Mouse (Mus musculus) stomach, embryonic 14.5 days (tissue): ENCODE measurements at regions not wholly inside any gene's neighbourhood (a gene's known extent, or its start where the extent isn't known, plus 50 kb on each side); places are given as distances from the start of the nearest gene placed in this dataset.
A peak's percentile ranks its signal among the peaks of the same experiment; 100 is the strongest.

Experiments
- ATAC-seq: fragments of 200-750 bp; cut with Nextera tagmentation; 2 replicates; pipeline ENCODE4 v1.8.0; 2017; ENCODE audit warnings: low read depth, moderate TSS enrichment; ENCODE audit not compliant: insufficient number of reproducible peaks, insufficient read depth, low FRiP score
- H3K27ac ChIP-seq: fragments of 300-500 bp; sonication (generic); 2 replicates; pipeline ENCODE4 v1.5.1; 2014; ENCODE audit warnings: mild to moderate bottlenecking, low read length, moderate library complexity, mixed read lengths
- H3K27me3 ChIP-seq: fragments of 300-500 bp; sonication (generic); 2 replicates; pipeline ENCODE4 v1.6.1; 2014; ENCODE audit warnings: low read length, control low read depth, mixed read lengths; ENCODE audit not compliant: control insufficient read depth, insufficient read depth
- H3K36me3 ChIP-seq: fragments of 300-500 bp; sonication (generic); 2 replicates; pipeline ENCODE4 v1.6.1; 2014; ENCODE audit warnings: mild to moderate bottlenecking, control low read depth, low read length, moderate library complexity, mixed read lengths; ENCODE audit not compliant: control insufficient read depth, insufficient read depth
- H3K4me1 ChIP-seq: fragments of 300-500 bp; sonication (generic); 2 replicates; pipeline ENCODE4 v1.6.1; 2014; ENCODE audit warnings: low read length, control low read depth, mixed read lengths; ENCODE audit not compliant: control insufficient read depth, insufficient read depth
- H3K4me2 ChIP-seq: fragments of 300-500 bp; sonication (generic); replicated peaks from 2 replicates; pipeline ENCODE4 v1.6.1; 2014; ENCODE audit warnings: low read depth, low read length, control low read depth
- H3K4me3 ChIP-seq: fragments of 300-500 bp; sonication (generic); 2 replicates; pipeline ENCODE4 v1.5.1; 2014; ENCODE audit warnings: low read depth, low read length, control low read depth
- H3K9ac ChIP-seq: fragments of 300-500 bp; sonication (generic); replicated peaks from 2 replicates; pipeline ENCODE4 v1.6.1; 2014; ENCODE audit warnings: low read depth, mild to moderate bottlenecking, control low read depth, low read length, moderate library complexity, mixed read lengths
- H3K9me3 ChIP-seq: fragments of 300-500 bp; sonication (generic); 2 replicates; pipeline ENCODE4 v1.6.1; 2016; ENCODE audit warnings: low read depth, low read length, control low read depth; ENCODE audit not compliant: control insufficient read depth
- WGBS: fragments of 180-500 bp; shearing (Covaris S2); extraction: QIAGEN DNeasy Blood & Tissue Kit; methylation state at CpG from one replicate; pipeline ENCODE4 v1.1.7; 2014; 5-methylcytosine and 5-hydroxymethylcytosine counted together

DNA sequence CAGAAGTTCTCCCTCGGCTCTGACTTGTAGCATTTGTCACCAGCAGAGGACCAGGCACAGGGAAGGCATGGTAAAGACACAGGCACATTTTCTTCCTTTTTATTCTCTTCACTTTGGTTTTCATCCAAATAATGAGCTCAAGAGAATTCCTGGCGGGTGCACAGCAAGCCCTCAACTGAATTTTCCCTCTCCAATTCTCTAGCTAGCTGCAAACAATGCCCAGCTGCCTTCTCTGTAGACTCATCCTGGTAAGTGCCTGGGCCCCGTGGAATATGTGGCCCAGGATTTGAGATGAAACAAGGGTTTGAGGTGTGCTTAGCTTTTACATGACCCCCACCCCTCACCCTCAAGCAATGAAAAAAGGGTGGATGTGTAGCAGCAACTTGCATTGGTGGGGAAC lies 90.4 kb downstream of the Otol1 start:
- Histone ChIP-seq H3K9ac (no peak overlapping the region), H3K27ac (no peak overlapping the region), H3K27me3 (0 out of 2 replicates have a peak, but pooled peaks cover 3% of the 10 kb centered on the region), H3K4me3 (no peak overlapping the region), H3K9me3 (no peaks in the 10 kb centered on the region), H3K4me1 (no peaks in the 10 kb centered on the region), H3K36me3 (no peaks in the 10 kb centered on the region), H3K4me2 (no peak overlapping the region)
- no peak for ATAC-seq
- 53% methylated on average over 3 of the region's 3 CpGs for WGBS

GRCm38 (mm10) chr3:70102091-70102490 lies 94.7 kb downstream of the Otol1 start:
- 54% methylated on average over 7 of the region's 7 CpGs for WGBS
- no peaks in the 10 kb centered on the region for H3K36me3 ChIP-seq
- no peak overlapping the region for H3K9ac ChIP-seq
- no peaks in the 10 kb centered on the region for H3K9me3 ChIP-seq
- no peak overlapping the region for H3K27ac ChIP-seq
- no peak for ATAC-seq
- H3K4me1 ChIP-seq: no peaks in the 10 kb centered on the region
- 0 out of 2 replicates have a peak, but pooled peaks cover 3% of the 10 kb centered on the region for H3K27me3 ChIP-seq
- no peak overlapping the region for H3K4me3 ChIP-seq
- no peak overlapping the region for H3K4me2 ChIP-seq

DNA sequence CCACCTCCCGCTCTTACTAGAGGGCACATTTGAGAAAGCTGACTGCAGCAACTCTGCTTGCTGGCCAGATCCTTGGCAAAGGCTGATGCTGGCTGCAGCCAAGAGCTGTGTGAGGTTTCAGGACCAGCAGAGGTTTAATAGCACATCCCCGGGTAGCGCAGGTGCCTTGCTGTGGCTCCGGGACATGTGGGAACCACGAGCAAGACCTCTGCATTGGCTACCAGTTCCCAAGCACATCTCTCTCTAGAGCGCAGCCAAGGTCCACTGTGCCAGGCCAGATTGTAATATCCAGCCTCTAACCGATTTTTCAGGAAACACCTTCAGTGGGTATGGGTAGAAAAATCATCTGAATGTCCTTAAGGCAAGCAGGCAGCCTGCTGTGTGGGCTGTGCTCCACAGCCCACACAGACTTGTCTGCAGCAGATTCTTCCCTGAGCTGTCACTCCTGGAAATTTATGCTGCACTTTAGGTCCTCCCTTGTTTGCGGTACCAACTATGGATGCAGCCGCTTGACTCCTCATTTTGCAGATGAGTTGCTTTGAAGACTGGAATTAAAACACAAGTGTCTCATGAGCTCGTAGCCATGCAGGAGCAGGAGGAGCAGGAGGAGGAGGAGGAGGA lies 95.3 kb downstream of the Otol1 start:
- 0 out of 2 replicates have a peak, but pooled peaks cover 3% of the 10 kb centered on the region for H3K27me3 ChIP-seq
- ATAC-seq: no peak
- H3K4me3 ChIP-seq: no peak overlapping the region
- no peaks in the 10 kb centered on the region for H3K9me3 ChIP-seq
- 68% methylated on average over 10 of the region's 10 CpGs for WGBS
- H3K27ac ChIP-seq: no peak overlapping the region
- no peak overlapping the region for H3K4me2 ChIP-seq
- H3K36me3 ChIP-seq: no peaks in the 10 kb centered on the region
- no peak overlapping the region for H3K9ac ChIP-seq
- no peaks in the 10 kb centered on the region for H3K4me1 ChIP-seq

DNA sequence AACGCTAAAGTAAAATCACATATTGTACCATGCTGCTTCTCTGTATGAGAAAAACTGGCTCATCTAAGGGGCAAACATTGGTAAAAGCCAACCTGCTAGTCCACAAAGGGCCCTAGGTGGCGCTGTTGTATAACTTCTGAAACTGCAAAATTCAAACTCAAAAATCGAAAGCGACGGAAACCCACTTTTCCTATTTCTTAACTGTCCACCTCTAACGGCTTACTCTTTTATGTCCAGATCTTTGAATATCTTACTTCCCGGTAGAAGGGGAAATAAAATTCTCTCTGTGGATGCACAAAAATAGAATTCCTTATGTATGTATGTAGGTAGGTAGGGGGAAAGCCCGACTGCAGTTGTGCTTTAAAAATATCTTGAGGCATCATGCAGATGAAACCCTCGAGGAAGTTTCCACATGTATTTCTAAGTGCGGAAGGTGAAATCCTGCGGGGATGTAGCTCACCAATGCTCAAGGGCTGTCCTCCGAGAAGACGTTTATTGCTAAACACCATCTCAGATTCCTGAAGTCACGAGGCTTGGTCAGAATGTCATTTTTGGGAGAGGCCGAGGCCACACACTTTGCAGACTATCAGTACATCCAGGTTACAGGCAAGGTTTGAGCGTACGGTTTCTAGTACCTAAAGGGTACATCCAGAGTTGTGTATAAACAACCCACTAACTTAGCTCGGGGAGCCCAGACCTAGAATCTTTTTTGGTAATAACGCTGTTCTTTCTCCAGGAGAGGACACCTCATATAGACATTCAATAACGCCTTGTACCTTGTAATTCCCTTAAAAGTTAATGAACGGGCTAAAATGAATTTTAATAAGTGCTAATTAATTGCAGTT lies 96.8 kb downstream of the Otol1 start:
- Histone ChIP-seq H3K4me3 (peak overlapping the region; percentile 36), H3K27ac (no peak overlapping the region), H3K4me2 (peak overlapping the region; percentile 60), H3K4me1 (no peaks in the 10 kb centered on the region), H3K9ac (peak overlapping the region; percentile 18; the same call in 1 of the 2 replicates), H3K27me3 (no peaks in the 10 kb centered on the region), H3K36me3 (no peaks in the 10 kb centered on the region), H3K9me3 (no peaks in the 10 kb centered on the region)
- ATAC-seq: 0 out of 2 replicates have a peak, but pooled peaks have one; percentile 29
- WGBS: 6% methylated on average over 21 of the region's 21 CpGs

- peak; percentile 30; the same call in 1 of the 2 replicates for ATAC-seq
- H3K36me3 ChIP-seq: no peaks in the 10 kb centered on the region
- no peaks in the 10 kb centered on the region for H3K9me3 ChIP-seq
- no peak overlapping the region for H3K27ac ChIP-seq
- peak overlapping the region; percentile 60 for H3K4me2 ChIP-seq
- no peaks in the 10 kb centered on the region for H3K27me3 ChIP-seq
- no peak overlapping the region for H3K9ac ChIP-seq
- 14% methylated on average over 7 of the region's 7 CpGs for WGBS
- peak overlapping the region; percentile 36 for H3K4me3 ChIP-seq
- no peaks in the 10 kb centered on the region for H3K4me1 ChIP-seq
These were observed 97.5 kb downstream of the Otol1 start for GRCm38 (mm10) chr3:70104828-70105399.

DNA sequence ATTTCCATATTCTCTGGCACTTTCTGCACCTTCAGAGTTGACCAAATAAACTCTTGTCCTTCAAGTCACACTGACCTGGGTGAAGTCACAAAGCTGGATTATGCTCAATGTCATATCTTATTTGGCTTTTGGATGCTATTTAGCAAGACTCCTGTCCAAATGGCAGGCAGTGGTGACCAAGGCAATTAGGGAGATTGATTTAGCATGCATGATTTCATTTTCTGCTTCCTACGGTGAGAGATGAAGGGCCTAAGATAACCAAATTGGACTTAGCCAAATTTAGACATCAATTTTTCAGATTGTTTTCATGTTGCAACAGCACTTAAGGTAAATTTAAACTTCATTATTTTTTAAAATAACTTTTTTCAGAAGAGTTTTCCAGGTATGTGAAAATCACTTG lies 98.1 kb downstream of the Otol1 start:
- WGBS: 69% methylated on average over 1 of the region's 1 CpGs

DNA sequence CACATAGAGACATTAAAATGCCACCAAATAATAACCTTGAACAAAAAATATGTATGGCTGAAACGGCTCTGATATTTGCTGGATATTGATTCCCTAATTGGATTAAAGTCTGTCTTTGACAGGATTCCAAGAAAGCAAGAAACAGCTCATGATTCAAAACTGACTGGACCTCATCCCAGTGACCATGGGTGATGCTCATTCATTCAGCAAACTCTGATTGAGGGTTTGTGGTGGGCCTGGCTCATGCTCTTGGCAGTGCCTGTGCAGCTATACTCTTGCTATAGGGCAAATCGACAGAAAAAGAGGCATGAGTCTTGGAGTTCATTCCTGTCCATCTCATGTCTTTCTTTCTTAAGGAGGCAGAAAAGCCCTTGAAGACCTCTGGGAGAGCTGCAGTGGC lies 98.7 kb downstream of the Otol1 start:
- Histone ChIP-seq H3K9ac (no peak overlapping the region), H3K4me2 (no peak overlapping the region), H3K27ac (no peak overlapping the region), H3K4me1 (no peaks in the 10 kb centered on the region), H3K9me3 (no peaks in the 10 kb centered on the region), H3K4me3 (no peak overlapping the region), H3K36me3 (no peaks in the 10 kb centered on the region), H3K27me3 (no peaks in the 10 kb centered on the region)
- whole genome bisulfite sequencing: 89% methylated on average over 2 of the region's 2 CpGs
- no peak for ATAC-seq

More for the DNA sequence above, 98.1 kb downstream of the Otol1 start:
- H3K4me2 ChIP-seq: no peak overlapping the region
- no peaks in the 10 kb centered on the region for H3K27me3 ChIP-seq
- no peak overlapping the region for H3K27ac ChIP-seq
- no peaks in the 10 kb centered on the region for H3K36me3 ChIP-seq
- H3K9me3 ChIP-seq: no peaks in the 10 kb centered on the region
- no peaks in the 10 kb centered on the region for H3K4me1 ChIP-seq
- H3K4me3 ChIP-seq: no peak overlapping the region
- no peak overlapping the region for H3K9ac ChIP-seq
- no peak for ATAC-seq

DNA sequence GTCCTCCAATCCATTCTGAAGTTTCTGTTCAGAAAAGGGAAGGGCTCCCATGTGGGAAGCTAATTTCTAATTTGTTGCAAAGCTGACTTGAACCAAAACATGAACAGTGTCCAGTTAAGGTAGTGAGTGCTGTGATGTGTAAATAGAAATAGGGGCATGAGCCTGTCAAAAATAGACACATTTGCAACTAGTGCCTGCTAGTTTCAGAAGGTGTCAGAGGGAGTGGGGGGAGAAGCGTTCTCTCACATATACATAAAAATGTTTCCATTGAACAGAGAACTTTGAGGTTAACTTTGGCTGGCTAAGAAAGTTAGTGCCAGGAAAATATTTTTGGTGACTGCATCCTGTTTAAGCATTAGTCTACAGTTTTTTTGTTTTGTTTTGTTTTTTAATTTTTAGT lies 118.8 kb downstream of the Otol1 start:
- H3K4me3 ChIP-seq: no peak overlapping the region
- no peaks in the 10 kb centered on the region for H3K36me3 ChIP-seq
- H3K4me2 ChIP-seq: no peak overlapping the region
- H3K4me1 ChIP-seq: no peaks in the 10 kb centered on the region
- H3K9ac ChIP-seq: no peak overlapping the region
- 78% methylated on average over 1 of the region's 1 CpGs for WGBS
- H3K27me3 ChIP-seq: no peaks in the 10 kb centered on the region
- ATAC-seq: no peak
- H3K27ac ChIP-seq: no peak overlapping the region
- H3K9me3 ChIP-seq: no peaks in the 10 kb centered on the region
